Comparison of ENCODE assay signal across 17 mouse cellular contexts in genomic region chr11:11088162-11088756, GRCm38 (mm10). TPM values are rescaled to one million over a fixed set of nuclear protein-coding genes. Genes with fewer than 3 reads are reported as not detected.
DNase-seq lines count a peak whose midpoint lies in the region; ATAC-seq lines count a peak whose summit lies in the region.
"Had no signal": no experiment of that assay in that cellular context is flagged by ENCODE, and none has a peak within 500 bp of the region (broad histone marks: within the 10 kb centered on the region; RNA-seq: fewer than 3 reads in every experiment).

No protein-coding gene starts in this region.

- no peaks in the 10 kb centered on the region for H3K9me3 ChIP-seq in midbrain, embryonic 12.5 days
- peaks cover 4% of the 10 kb centered on the region; the same call in 1 of the 2 replicates for H3K9me3 ChIP-seq in midbrain, embryonic 15.5 days
- no peaks in the 10 kb centered on the region for H3K9me3 ChIP-seq in embryonic facial prominence, embryonic 14.5 days (ENCODE audit: control insufficient read depth, low read length)
- H3K9me3 ChIP-seq in hindbrain, embryonic 15.5 days, result no peaks in the 10 kb centered on the region
- H3K9me3 ChIP-seq: G1E; kidney, embryonic 15.5 days had no signal

- H3K27me3 ChIP-seq in midbrain, embryonic 12.5 days, result no peaks in the 10 kb centered on the region
- H3K27me3 ChIP-seq in midbrain, embryonic 15.5 days (replicated peaks), result no peaks in the 10 kb centered on the region
- H3K27me3 ChIP-seq in embryonic facial prominence, embryonic 14.5 days (replicated peaks; ENCODE audit: control insufficient read depth, insufficient read depth, low read length), result no peaks in the 10 kb centered on the region
- H3K27me3 ChIP-seq in hindbrain, embryonic 15.5 days, result peaks cover 4% of the 10 kb centered on the region; the same call in 1 of the 2 replicates
- H3K27me3 ChIP-seq: kidney, embryonic 15.5 days had no signal

- H3K9ac ChIP-seq in midbrain, embryonic 12.5 days (replicated peaks), result no peak overlapping the region
- no peak overlapping the region for H3K9ac ChIP-seq in midbrain, embryonic 15.5 days
- no peak overlapping the region for H3K9ac ChIP-seq in embryonic facial prominence, embryonic 14.5 days (ENCODE audit: low read depth, low read length)
- H3K9ac ChIP-seq in hindbrain, embryonic 15.5 days, result no peak overlapping the region
- H3K9ac ChIP-seq: kidney, embryonic 15.5 days had no signal

- H3K4me3 ChIP-seq in midbrain, embryonic 12.5 days, result no peak overlapping the region
- H3K4me3 ChIP-seq in midbrain, embryonic 15.5 days, result no peak overlapping the region
- H3K4me3 ChIP-seq in embryonic facial prominence, embryonic 14.5 days (ENCODE audit: low read depth, low read length), result no peak overlapping the region
- H3K4me3 ChIP-seq in hindbrain, embryonic 15.5 days, result no peak overlapping the region
- H3K4me3 ChIP-seq: kidney, embryonic 15.5 days had no signal

- peak; percentile 42 for DNase-seq in embryonic facial prominence, embryonic 14.5 days (ENCODE audit: low spot score)
- peak; percentile 70 for DNase-seq in retina, postnatal 1 day
- DNase-seq in urinary bladder, postnatal 14 days (ENCODE audit: low spot score), result no peak
- DNase-seq in thymus, postnatal 0 days (ENCODE audit: low spot score), result no peak
- no peak for DNase-seq in right cerebral cortex, postnatal 14 days
- DNase-seq: adrenal gland, postnatal 36 days; heart, adult 18-20 months; layer of hippocampus, postnatal 36 days; lung, adult 2 months; thymus, adult 18-20 months had no signal

- 0 out of 2 replicates have a peak, but pooled peaks cover 3% of the 10 kb centered on the region for H3K4me1 ChIP-seq in midbrain, embryonic 12.5 days
- no peaks in the 10 kb centered on the region for H3K4me1 ChIP-seq in midbrain, embryonic 15.5 days
- H3K4me1 ChIP-seq in embryonic facial prominence, embryonic 14.5 days (ENCODE audit: control insufficient read depth, insufficient read depth, low read length), result no peaks in the 10 kb centered on the region
- H3K4me1 ChIP-seq in hindbrain, embryonic 15.5 days (replicated peaks), result no peaks in the 10 kb centered on the region
- H3K4me1 ChIP-seq: kidney, embryonic 15.5 days had no signal

- WGBS in midbrain, embryonic 12.5 days, result 18% methylated on average over 1 of the region's 1 CpGs
- 8% methylated on average over 1 of the region's 1 CpGs for WGBS in midbrain, embryonic 15.5 days
- WGBS in embryonic facial prominence, embryonic 14.5 days, result 89% methylated on average over 1 of the region's 1 CpGs
- 14% methylated on average over 1 of the region's 1 CpGs for WGBS in hindbrain, embryonic 15.5 days

- H3K27ac ChIP-seq in midbrain, embryonic 12.5 days (replicated peaks), result no peak overlapping the region
- no peak overlapping the region for H3K27ac ChIP-seq in midbrain, embryonic 15.5 days
- H3K27ac ChIP-seq in embryonic facial prominence, embryonic 14.5 days (replicated peaks; ENCODE audit: low read depth, low read length), result no peak overlapping the region
- no peak overlapping the region for H3K27ac ChIP-seq in hindbrain, embryonic 15.5 days (replicated peaks)
- H3K27ac ChIP-seq: kidney, embryonic 15.5 days; macrophage had no signal

- ATAC-seq in midbrain, embryonic 12.5 days (ENCODE audit: low FRiP score, low read depth), result peak; percentile 95
- no peak for ATAC-seq in midbrain, embryonic 15.5 days (replicated peaks)
- no peak for ATAC-seq in embryonic facial prominence, embryonic 14.5 days (ENCODE audit: low read depth)
- ATAC-seq in hindbrain, embryonic 15.5 days (ENCODE audit: low FRiP score, low read depth), result 0 out of 2 replicates have a peak, but pooled peaks have one; percentile 45

- H3K36me3 ChIP-seq in midbrain, embryonic 12.5 days, result no peaks in the 10 kb centered on the region
- H3K36me3 ChIP-seq in midbrain, embryonic 15.5 days (replicated peaks), result no peaks in the 10 kb centered on the region
- no peaks in the 10 kb centered on the region for H3K36me3 ChIP-seq in embryonic facial prominence, embryonic 14.5 days (ENCODE audit: control insufficient read depth, insufficient read depth, low read length)
- no peaks in the 10 kb centered on the region for H3K36me3 ChIP-seq in hindbrain, embryonic 15.5 days
- H3K36me3 ChIP-seq: G1E; kidney, embryonic 15.5 days had no signal

- H3K4me2 ChIP-seq in midbrain, embryonic 12.5 days (replicated peaks), result no peak overlapping the region
- H3K4me2 ChIP-seq in midbrain, embryonic 15.5 days, result no peak overlapping the region
- H3K4me2 ChIP-seq in embryonic facial prominence, embryonic 14.5 days (ENCODE audit: low read depth, low read length), result no peak overlapping the region
- no peak overlapping the region for H3K4me2 ChIP-seq in hindbrain, embryonic 15.5 days
- H3K4me2 ChIP-seq: kidney, embryonic 15.5 days had no signal

RNA-seq across cellular contexts. Expression of gene Vwc2, which starts 25.8 kb away (rescaled TPM):
- 2.4 and 4.2 TPM in 2 replicates for polyA plus RNA-seq in midbrain, embryonic 12.5 days (2016; fragmentation: Nextera tagmentation; extraction: Ambion mirVana)
- 9.2 and 9.5 TPM in 2 replicates for polyA plus RNA-seq in midbrain, embryonic 15.5 days (2015; fragmentation: Nextera tagmentation; extraction: Ambion mirVana)
- polyA plus RNA-seq in embryonic facial prominence, embryonic 14.5 days (2014; fragmentation: Nextera tagmentation; extraction: Ambion mirVana), result 7.8 and 8.4 TPM in 2 replicates
- polyA plus RNA-seq in hindbrain, embryonic 15.5 days (2015; fragmentation: Nextera tagmentation; extraction: Ambion mirVana), result 10.5 TPM in 2 replicates
- polyA plus RNA-seq in thymus, postnatal 0 days (2015; fragmentation: Nextera tagmentation; extraction: Ambion mirVana), result 0.06 and 0.12 TPM in 2 replicates
- polyA plus RNA-seq: G1E; liver, adult 2 months; macrophage had no signal

Comparison
In these comparisons a context has a peak if more than half of its experiments do, and no peak if none do; other contexts are left out.
1. ATAC-seq: peak in midbrain, embryonic 12.5 days (single experiment) and hindbrain, embryonic 15.5 days (single experiment); none in midbrain, embryonic 15.5 days (single experiment) and embryonic facial prominence, embryonic 14.5 days (single experiment).
2. DNase-seq: peak in embryonic facial prominence, embryonic 14.5 days (single experiment) and retina, postnatal 1 day (single experiment); none in urinary bladder, postnatal 14 days (single experiment), thymus, postnatal 0 days (single experiment) and right cerebral cortex, postnatal 14 days (single experiment).